Comparison of ENCODE assay signal across 9 mouse cellular contexts in genomic region chr12:25209333-25209728, GRCm38 (mm10).
DNase-seq lines count a peak whose midpoint lies in the region; ATAC-seq and TF ChIP-seq lines count a peak whose summit lies in the region.
"Had no signal": no experiment of that assay in that cellular context is flagged by ENCODE, and none has a peak within 500 bp of the region (broad histone marks: within the 10 kb centered on the region; RNA-seq: fewer than 3 reads in every experiment).

No protein-coding gene starts in this region.

- DNase-seq in heart, embryonic 10.5 days (ENCODE audit: low spot score): no peak
- no peak for DNase-seq in heart, postnatal 25 days (ENCODE audit: low spot score)
- peak; percentile 74 for DNase-seq in lung, postnatal 14 days
- DNase-seq in ovary, postnatal 36 days (ENCODE audit: low spot score): no peak
- DNase-seq in cerebellum, adult 11 months: no peak

- H3K4me1 ChIP-seq in heart, embryonic 10.5 days: peaks cover 20% of the 10 kb centered on the region
- peaks cover 13% of the 10 kb centered on the region for H3K4me1 ChIP-seq in bone marrow, adult 2 months (ENCODE audit: control insufficient read depth, insufficient read depth, low read length)
- H3K4me1 ChIP-seq in kidney, embryonic 15.5 days: peaks cover 12% of the 10 kb centered on the region

- peak overlapping the region; percentile 67 for H3K27ac ChIP-seq in heart, embryonic 10.5 days
- peak overlapping the region; percentile 50 for H3K27ac ChIP-seq in bone marrow, adult 2 months (ENCODE audit: control insufficient read depth, insufficient read depth, low read depth, low read length, poor library complexity)
- H3K27ac ChIP-seq in kidney, embryonic 15.5 days: peak overlapping the region; percentile 74
- H3K27ac ChIP-seq: heart, embryonic 15.5 days had no signal

- TF ChIP-seq CTCF in bone marrow, adult 2 months (IDR thresholded peaks at IDR 0.05; ENCODE audit: control insufficient read depth, insufficient read depth, low read length): no peak

- H3K4me3 ChIP-seq in heart, embryonic 10.5 days: no peak overlapping the region
- H3K4me3 ChIP-seq in bone marrow, adult 2 months (replicated peaks; ENCODE audit: control insufficient read depth, low read depth, low read length): no peak overlapping the region
- no peak overlapping the region for H3K4me3 ChIP-seq in kidney, embryonic 15.5 days (replicated peaks)
- H3K4me3 ChIP-seq: heart, embryonic 15.5 days had no signal

- no peaks in the 10 kb centered on the region for H3K36me3 ChIP-seq in heart, embryonic 10.5 days
- no peaks in the 10 kb centered on the region for H3K36me3 ChIP-seq in kidney, embryonic 15.5 days
- H3K36me3 ChIP-seq: heart, embryonic 15.5 days had no signal

- H3K9me3 ChIP-seq in heart, embryonic 10.5 days: no peaks in the 10 kb centered on the region
- no peaks in the 10 kb centered on the region for H3K9me3 ChIP-seq in kidney, embryonic 15.5 days (replicated peaks)
- H3K9me3 ChIP-seq: heart, embryonic 15.5 days had no signal

- H3K4me2 ChIP-seq in kidney, embryonic 15.5 days: no peak overlapping the region
- H3K4me2 ChIP-seq: heart, embryonic 15.5 days had no signal

- intact Hi-C loops in heart, postnatal 25 days (cut with DNase I): no loop called here

- H3K9ac ChIP-seq in kidney, embryonic 15.5 days: no peak overlapping the region
- H3K9ac ChIP-seq: heart, embryonic 15.5 days had no signal

- WGBS in heart, embryonic 10.5 days: 38% methylated on average over 4 of the region's 4 CpGs
- WGBS in bone marrow, adult 2 months: 62% methylated on average over 4 of the region's 4 CpGs
- WGBS in kidney, embryonic 15.5 days: 33% methylated on average over 4 of the region's 4 CpGs

- no peaks in the 10 kb centered on the region for H3K27me3 ChIP-seq in heart, embryonic 10.5 days (ENCODE audit: insufficient read depth, poor library complexity, severe bottlenecking)
- no peaks in the 10 kb centered on the region for H3K27me3 ChIP-seq in kidney, embryonic 15.5 days
- H3K27me3 ChIP-seq: heart, embryonic 15.5 days had no signal

- no peak for TF ChIP-seq POLR2A in bone marrow, adult 2 months (IDR thresholded peaks at IDR 0.05; ENCODE audit: borderline replicate concordance, control insufficient read depth, low read depth, low read length)

- peak; percentile 60 for ATAC-seq in kidney, embryonic 15.5 days (replicated peaks; ENCODE audit: low FRiP score)
- ATAC-seq in granulocyte monocyte progenitor cell, adult 5-6 weeks (replicated peaks; ENCODE audit: poor library complexity, severe bottlenecking): no peak
